Mouse (Mus musculus) colon, adult 2 months (tissue): ENCODE results near the gene Has3. TPM values are rescaled to one million over a fixed set of nuclear protein-coding genes. Genes with fewer than 3 reads are reported as not detected.

Experiments
- polyA plus RNA-seq: library from polyadenylated mRNA; depleted of rRNA; stranded (reverse); fragments of >200 nt; gene quantifications from 2 replicates; pipeline ENCODE4 v1.2.3, GENCODE M21; 2012; rRNA removed

Gene Has3
- polyA plus RNA-seq: 0.55 and 0.68 TPM in 2 replicates

DNA sequence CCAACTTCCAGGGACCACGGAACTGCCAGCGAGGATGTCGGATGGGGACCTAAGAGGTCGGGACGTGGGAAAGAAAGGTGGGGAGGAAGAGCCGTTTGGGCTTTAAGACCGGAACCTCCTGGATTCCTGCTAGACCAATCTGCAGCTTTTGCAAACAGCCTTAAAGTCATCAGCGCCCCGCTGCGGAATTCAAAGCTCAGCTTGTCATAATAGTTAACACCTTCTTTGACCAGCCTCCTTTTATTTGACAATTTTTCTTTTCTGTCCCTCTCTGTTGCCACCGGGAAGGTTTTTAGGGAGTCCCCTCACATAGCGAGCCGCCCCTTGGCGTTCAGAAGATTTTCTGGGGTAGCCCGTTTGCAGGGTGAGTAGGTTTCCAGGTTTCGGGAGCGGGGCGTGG, at the start of gene Has3:
Gene Has3 (plus strand): TSS at position 192 of the 400 bp plus-strand sequence.

GRCm38 (mm10) chr8:106893481-106894156, 23.6 kb downstream of the Has3 start, which contains the start of gene Utp4:
Utp4 (plus strand) TSS chr8:106893636.

Other genes starting within 250 kb of the Has3 start
- gene Tango6, start 187.2 kb upstream of the Has3 start, polyA plus RNA-seq: 2.6 and 3.3 TPM in 2 replicates
- gene Utp4, start 23.4 kb downstream of the Has3 start, polyA plus RNA-seq: 10.9 and 12.7 TPM in 2 replicates
- 4.1 and 4.4 TPM in 2 replicates for gene Sntb2, start 65.5 kb downstream of the Has3 start, polyA plus RNA-seq
- 17.9 and 21.2 TPM in 2 replicates for gene Vps4a, start 161.0 kb downstream of the Has3 start, polyA plus RNA-seq
- 45.9 and 59.2 TPM in 2 replicates for gene Pdf, start 178.4 kb downstream of the Has3 start, polyA plus RNA-seq
- 28.2 and 31.2 TPM in 2 replicates for gene Cog8, start 186.4 kb downstream of the Has3 start, polyA plus RNA-seq
- 16.5 and 23.6 TPM in 2 replicates for gene Nip7, start 186.6 kb downstream of the Has3 start, polyA plus RNA-seq
- gene Tmed6, start 195.4 kb downstream of the Has3 start, polyA plus RNA-seq: 3.2 and 5.4 TPM in 2 replicates
- 6.1 and 6.8 TPM in 2 replicates for gene Terf2, start 226.3 kb downstream of the Has3 start, polyA plus RNA-seq